Mouse (Mus musculus) lung, embryonic 14.5 days (tissue): Measurements from ENCODE around the gene Dnaja3. TPM values are rescaled to one million over a fixed set of nuclear protein-coding genes. Genes with fewer than 3 reads are reported as not detected.

Experiments used
- ATAC-seq: fragments of 200-750 bp; cut with Nextera tagmentation; 2 replicates; pipeline ENCODE4 v1.8.0; 2017; ENCODE audit warnings: mild to moderate bottlenecking, moderate TSS enrichment, moderate library complexity; ENCODE audit not compliant: insufficient read depth
- DNase-seq: peaks from one replicate; pipeline ENCODE4 v3.0.0-alpha.2; 2015
- H3K27ac ChIP-seq: fragments of 300-500 bp; sonication (generic); 2 replicates; pipeline ENCODE4 v1.5.1; 2014; ENCODE audit warnings: low read depth, mild to moderate bottlenecking, moderate library complexity
- H3K27me3 ChIP-seq: fragments of 300-500 bp; sonication (generic); 2 replicates; pipeline ENCODE4 v1.6.1; 2014; ENCODE audit warnings: low read length, control low read depth; ENCODE audit not compliant: insufficient read depth
- H3K36me3 ChIP-seq: fragments of 300-500 bp; sonication (generic); 2 replicates; pipeline ENCODE4 v1.6.1; 2014; ENCODE audit warnings: control low read depth; ENCODE audit not compliant: insufficient read depth
- H3K4me1 ChIP-seq: fragments of 300-500 bp; sonication (generic); 2 replicates; pipeline ENCODE4 v1.6.1; 2014; ENCODE audit warnings: antibody characterized with exemption, control low read depth; ENCODE audit not compliant: insufficient read depth
- H3K4me2 ChIP-seq: fragments of 300-500 bp; sonication (generic); 2 replicates; pipeline ENCODE4 v1.6.1; 2014; ENCODE audit warnings: mild to moderate bottlenecking
- H3K4me3 ChIP-seq: fragments of 300-500 bp; sonication (generic); 2 replicates; pipeline ENCODE4 v1.5.1; 2014; ENCODE audit warnings: low read depth, low read length
- H3K9ac ChIP-seq: fragments of 300-500 bp; sonication (generic); 2 replicates; pipeline ENCODE4 v1.6.1; 2014
- H3K9me3 ChIP-seq: fragments of 300-500 bp; sonication (generic); 2 replicates; pipeline ENCODE4 v1.6.1; 2016; ENCODE audit warnings: low read depth, low read length, control low read depth
- CTCF ChIP-seq: IDR thresholded peaks from 2 replicates; pipeline ENCODE4 v1.5.1; 2016; ENCODE audit warnings: antibody characterized with exemption, low read depth
- WGBS: fragments of 180-500 bp; shearing (Covaris S2); extraction: QIAGEN DNeasy Blood & Tissue Kit; methylation state at CpG from one replicate; pipeline ENCODE4 v1.1.7; 2014; 5-methylcytosine and 5-hydroxymethylcytosine counted together
- polyA plus RNA-seq: library from polyadenylated mRNA; unstranded; fragments of >200 nt; fragmentation: Nextera tagmentation; extraction: Ambion mirVana; gene quantifications from 2 replicates; pipeline ENCODE4 v1.2.1, GENCODE M21; 2014

The Dnaja3 gene
- polyA plus RNA-seq, 1 experiment from 2014 or later: 59.3 TPM

DNA sequence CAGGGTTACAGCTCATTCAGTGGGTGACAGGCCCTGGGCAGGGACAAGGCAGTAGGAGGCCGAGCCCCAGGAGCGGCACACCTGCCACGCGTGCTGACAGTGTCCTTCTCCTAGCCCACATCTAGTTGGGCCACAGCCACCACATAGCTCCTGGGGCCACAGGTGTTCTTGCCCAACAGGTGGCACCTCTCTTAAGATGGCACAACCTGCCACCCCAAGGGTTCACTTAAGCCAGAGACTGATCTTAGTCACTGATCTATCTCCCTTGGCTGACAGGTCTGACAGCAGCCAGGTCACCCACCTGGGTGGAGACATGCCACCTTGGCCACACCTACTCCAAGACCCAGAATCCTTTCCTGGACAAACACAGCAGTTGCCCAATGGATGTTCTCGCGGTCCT is 3.1 kb downstream of the Dnaja3 start:
- WGBS: 70% methylated on average over 6 of the region's 6 CpGs
- H3K27ac ChIP-seq: peak overlapping the region; percentile 93
- peaks cover 21% of the 10 kb centered on the region; the same call in 1 of the 2 replicates for H3K36me3 ChIP-seq
- DNase-seq (no peak), ATAC-seq (no peak)
- no peaks in the 10 kb centered on the region for H3K27me3 ChIP-seq
- peak overlapping the region; percentile 32; the same call in 1 of the 2 replicates for H3K9ac ChIP-seq
- H3K4me3 ChIP-seq: peak overlapping the region; percentile 81
- peak overlapping the region; percentile 88 for H3K4me2 ChIP-seq
- peaks cover 41% of the 10 kb centered on the region for H3K4me1 ChIP-seq
- TF ChIP-seq CTCF: no peak
- H3K9me3 ChIP-seq: no peaks in the 10 kb centered on the region

DNA sequence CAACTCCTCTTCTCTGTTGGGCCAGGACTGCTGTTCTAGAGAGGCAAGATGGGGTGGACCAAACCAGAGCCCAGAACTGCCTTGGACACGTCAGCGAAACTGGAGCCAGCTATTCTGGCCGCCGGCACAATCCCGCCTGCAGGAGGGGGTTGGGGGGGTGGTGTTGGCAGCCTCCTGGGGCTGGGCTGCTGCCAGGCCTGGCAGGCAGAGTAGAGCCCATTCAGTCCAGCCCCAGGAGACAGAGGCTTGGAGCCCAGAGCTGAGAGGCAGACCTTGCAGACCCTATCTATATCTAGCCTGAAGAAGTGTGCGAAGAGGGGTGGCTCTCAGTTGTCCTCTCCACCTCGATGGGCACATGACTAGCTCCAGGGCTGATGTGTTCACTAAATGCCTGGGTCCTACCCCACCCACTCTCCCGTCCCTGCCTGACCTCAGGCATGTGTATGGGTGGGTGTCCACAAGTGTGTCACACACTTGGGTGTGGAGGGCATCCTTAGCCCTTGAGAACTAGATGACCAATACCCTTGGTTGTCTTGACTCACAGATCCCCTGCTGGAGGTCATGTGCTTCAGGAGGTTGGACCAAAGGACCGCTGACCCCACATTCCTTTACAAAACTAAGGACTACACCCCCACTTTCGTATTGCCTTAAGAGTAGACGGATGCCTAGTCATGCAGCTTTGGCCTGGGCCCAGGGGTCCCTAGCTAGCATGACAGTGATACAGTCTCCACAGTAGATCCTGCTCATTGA is 4.1 kb downstream of the Dnaja3 start:
- Histone ChIP-seq H3K36me3 (peaks cover 31% of the 10 kb centered on the region), H3K4me1 (peaks cover 41% of the 10 kb centered on the region), H3K9ac (peak overlapping the region; percentile 30; the same call in 1 of the 2 replicates), H3K4me3 (no peak overlapping the region), H3K4me2 (peak overlapping the region; percentile 88), H3K27me3 (no peaks in the 10 kb centered on the region), H3K9me3 (no peaks in the 10 kb centered on the region), H3K27ac (peak overlapping the region; percentile 93)
- ATAC-seq: 0 out of 2 replicates have a peak, but pooled peaks have one; percentile 4
- TF ChIP-seq CTCF: no peak
- WGBS: 59% methylated on average over 11 of the region's 11 CpGs
- peak; percentile 82 for DNase-seq

GRCm38 (mm10) chr16:4645867-4646266 is 6.1 kb downstream of the Dnaja3 start:
- H3K27ac ChIP-seq: peak overlapping the region; percentile 66
- no peaks in the 10 kb centered on the region for H3K27me3 ChIP-seq
- peaks cover 39% of the 10 kb centered on the region for H3K4me1 ChIP-seq
- no peaks in the 10 kb centered on the region for H3K9me3 ChIP-seq
- WGBS: 74% methylated on average over 4 of the region's 4 CpGs
- H3K4me2 ChIP-seq: no peak overlapping the region
- DNase-seq: no peak
- no peak overlapping the region for H3K4me3 ChIP-seq
- TF ChIP-seq CTCF: no peak
- H3K36me3 ChIP-seq: peaks cover 51% of the 10 kb centered on the region
- H3K9ac ChIP-seq: no peak overlapping the region
- no peak for ATAC-seq

GRCm38 (mm10) chr16:4646831-4647230 is 7.0 kb downstream of the Dnaja3 start:
- peak overlapping the region; percentile 66 for H3K27ac ChIP-seq
- peaks cover 38% of the 10 kb centered on the region for H3K4me1 ChIP-seq
- no peak overlapping the region for H3K4me3 ChIP-seq
- ATAC-seq (no peak), DNase-seq (peak; percentile 45)
- peaks cover 60% of the 10 kb centered on the region for H3K36me3 ChIP-seq
- no peaks in the 10 kb centered on the region for H3K27me3 ChIP-seq
- TF ChIP-seq CTCF: no peak
- H3K9ac ChIP-seq: no peak overlapping the region
- H3K9me3 ChIP-seq: no peaks in the 10 kb centered on the region
- 47% methylated on average over 4 of the region's 4 CpGs for WGBS
- H3K4me2 ChIP-seq: no peak overlapping the region; the same call in 1 of the 2 replicates

DNA sequence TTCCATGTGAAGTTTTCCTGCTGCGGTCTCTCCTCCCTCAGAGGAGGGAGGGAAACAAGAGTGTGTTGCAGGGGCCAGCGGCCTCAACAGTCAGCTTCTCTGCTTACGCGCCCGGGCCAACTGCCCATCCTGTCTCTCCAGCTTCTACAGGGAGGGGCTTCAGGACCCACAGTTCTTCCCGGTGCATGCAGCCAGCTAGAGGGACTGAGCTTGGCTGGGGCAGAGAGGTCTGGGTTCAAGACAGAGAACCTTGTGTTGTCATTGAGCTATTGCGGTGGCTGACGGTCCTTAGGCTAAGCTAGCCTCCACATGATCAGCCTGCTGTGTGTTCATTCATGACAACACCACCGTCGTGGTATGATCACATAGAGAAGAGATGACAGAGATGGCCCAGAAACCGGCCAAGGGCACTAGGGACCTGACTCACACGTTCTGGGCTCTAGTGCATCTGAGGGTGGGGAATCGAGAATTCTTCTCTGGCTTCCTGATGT is 7.9 kb downstream of the Dnaja3 start:
- peak; percentile 68 for DNase-seq
- TF ChIP-seq CTCF: no peak
- Histone ChIP-seq H3K4me2 (no peak overlapping the region), H3K4me1 (peaks cover 30% of the 10 kb centered on the region), H3K27ac (peak overlapping the region; percentile 66; the same call in 1 of the 2 replicates), H3K4me3 (no peak overlapping the region), H3K27me3 (no peaks in the 10 kb centered on the region), H3K36me3 (peaks cover 69% of the 10 kb centered on the region), H3K9me3 (no peaks in the 10 kb centered on the region), H3K9ac (no peak overlapping the region; the same call in 1 of the 2 replicates)
- ATAC-seq: peak; percentile 7; the same call in 1 of the 2 replicates
- WGBS: 45% methylated on average over 13 of the region's 13 CpGs

GRCm38 (mm10) chr16:4648416-4649023 is 8.7 kb downstream of the Dnaja3 start:
- H3K27me3 ChIP-seq: no peaks in the 10 kb centered on the region
- H3K4me3 ChIP-seq: no peak overlapping the region
- H3K36me3 ChIP-seq: peaks cover 72% of the 10 kb centered on the region
- no peak overlapping the region for H3K4me2 ChIP-seq
- H3K27ac ChIP-seq: no peak overlapping the region
- peaks cover 22% of the 10 kb centered on the region for H3K4me1 ChIP-seq
- ATAC-seq: no peak
- TF ChIP-seq CTCF: no peak
- H3K9me3 ChIP-seq: no peaks in the 10 kb centered on the region
- no peak for DNase-seq
- no peak overlapping the region for H3K9ac ChIP-seq
- 87% methylated on average over 28 of the region's 28 CpGs for WGBS

- Histone ChIP-seq H3K4me2 (no peak overlapping the region), H3K36me3 (peaks cover 67% of the 10 kb centered on the region), H3K9ac (no peak overlapping the region), H3K9me3 (no peaks in the 10 kb centered on the region), H3K27ac (no peak overlapping the region), H3K4me1 (peaks cover 15% of the 10 kb centered on the region), H3K4me3 (no peak overlapping the region), H3K27me3 (no peaks in the 10 kb centered on the region)
- no peak for DNase-seq
- no peak for TF ChIP-seq CTCF
- no peak for ATAC-seq
- WGBS: 82% methylated on average over 5 of the region's 5 CpGs
These were observed 9.4 kb downstream of the Dnaja3 start for GRCm38 (mm10) chr16:4649211-4649610.
